Mouse (Mus musculus): ENCODE measurements around the gene Rasgrp1.

DNA sequence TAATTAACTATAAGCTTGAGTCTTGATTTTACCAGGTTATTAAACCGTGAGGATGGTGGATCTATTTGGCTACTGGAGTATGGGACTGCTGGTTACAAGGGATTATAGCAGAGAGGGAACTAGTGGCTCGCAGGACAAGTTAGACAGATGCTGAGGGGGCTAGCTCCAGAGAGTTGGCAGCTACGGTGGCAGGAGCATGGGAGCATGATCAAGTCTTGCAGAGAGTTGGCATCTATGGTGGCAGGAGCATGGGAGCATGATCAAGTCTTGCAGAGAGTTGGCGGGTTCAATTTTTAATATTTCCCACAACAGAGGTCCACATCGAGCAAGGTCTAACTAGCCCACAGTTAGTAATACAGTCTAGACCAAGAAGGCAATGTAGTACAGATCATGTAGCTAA lies 37.9 kb downstream of the Rasgrp1 start:
- TF ChIP-seq CTCF (conservative IDR thresholded peaks at IDR 0.05; ENCODE audit: low read length) (no peak), POU5F1 (IDR thresholded peaks at IDR 0.05; ENCODE audit: borderline replicate concordance, low read length) (no peak), NANOG (IDR thresholded peaks at IDR 0.05; ENCODE audit: borderline replicate concordance, low read length) (no peak)
